Mouse (Mus musculus): ENCODE measurements at regions not wholly inside any gene's neighbourhood (a gene's known extent, or its start where the extent isn't known, plus 50 kb on each side); places are given as distances from the start of the nearest gene placed in this dataset.

DNA sequence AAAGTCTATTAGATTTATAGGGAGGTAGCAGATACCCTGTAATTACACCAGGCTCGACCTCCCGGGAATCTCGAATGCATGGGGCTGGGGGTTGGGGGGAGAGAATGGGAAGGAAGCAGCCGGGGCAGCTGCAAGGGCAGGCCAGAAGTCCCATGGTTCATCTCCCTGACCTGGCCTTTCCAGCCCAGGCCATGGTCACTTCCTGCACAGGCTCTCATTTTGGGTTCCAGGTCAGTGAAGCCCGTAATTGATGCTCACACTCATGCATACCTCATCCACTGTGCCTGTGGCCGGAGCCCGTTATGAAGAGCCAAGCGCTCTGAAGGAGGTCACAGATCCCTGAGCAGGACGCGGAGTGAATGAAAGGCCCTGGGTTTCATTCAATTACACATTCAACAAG, 83.8 kb downstream of the 3100002H09Rik start:
- TF ChIP-seq CTCF (IDR thresholded peaks at IDR 0.05), result no peak
- no peak for TF ChIP-seq EP300 (IDR thresholded peaks at IDR 0.05)

Measured in lung, postnatal 0 days (tissue).